8 mouse cellular contexts compared by ENCODE assay signal in the genomic region with DNA sequence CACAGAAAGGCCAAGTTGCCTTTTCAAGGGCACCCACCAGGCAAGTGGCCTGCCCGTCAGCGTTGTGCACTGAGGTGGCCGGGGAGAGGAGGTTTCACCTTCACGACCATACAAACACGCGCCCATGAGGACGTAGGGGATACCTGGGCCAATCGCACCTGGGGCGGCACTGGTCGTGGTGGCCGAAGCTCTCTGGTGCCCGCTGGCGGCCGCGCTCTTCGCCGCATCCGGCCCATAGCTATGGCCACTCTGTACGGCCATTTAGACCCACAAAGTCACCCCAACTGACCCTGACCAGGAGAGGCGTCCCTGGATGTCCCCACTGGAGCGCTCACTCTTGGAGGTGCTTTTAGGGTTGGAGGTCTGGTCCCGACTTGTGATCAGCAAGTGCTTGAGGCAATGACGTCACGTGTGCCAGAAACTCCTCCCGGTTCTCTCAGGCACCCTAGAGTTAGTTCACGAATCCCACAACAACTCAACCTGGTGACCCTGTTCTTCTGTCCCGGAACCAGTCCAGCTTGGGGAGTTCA. TPM values are rescaled to one million over a fixed set of nuclear protein-coding genes. Genes with fewer than 3 reads are reported as not detected.
DNase-seq lines count a peak whose midpoint lies in the region; ATAC-seq and TF ChIP-seq lines count a peak whose summit lies in the region.

No protein-coding gene starts in this region.

- no peak overlapping the region for H3K27ac ChIP-seq in forebrain, embryonic 12.5 days
- no peak overlapping the region for H3K27ac ChIP-seq in heart, embryonic 16.5 days (ENCODE audit: low read length)
- H3K27ac ChIP-seq in liver, embryonic 11.5 days (ENCODE audit: low read depth, low read length), result no peak overlapping the region
- H3K27ac ChIP-seq in midbrain, postnatal 0 days (ENCODE audit: low read depth, low read length), result no peak overlapping the region

- 2% methylated on average over 27 of the region's 27 CpGs for WGBS in forebrain, embryonic 12.5 days
- WGBS in heart, embryonic 16.5 days, result 1% methylated on average over 27 of the region's 27 CpGs
- WGBS in liver, embryonic 11.5 days, result under 1% methylated on average over 27 of the region's 27 CpGs
- 2% methylated on average over 27 of the region's 27 CpGs for WGBS in midbrain, postnatal 0 days

- 0 out of 2 replicates have a peak, but pooled peaks cover 6% of the 10 kb centered on the region for H3K9me3 ChIP-seq in forebrain, embryonic 12.5 days
- H3K9me3 ChIP-seq in heart, embryonic 16.5 days (replicated peaks; ENCODE audit: control insufficient read depth, low read length), result peaks cover 6% of the 10 kb centered on the region
- no peaks in the 10 kb centered on the region for H3K9me3 ChIP-seq in liver, embryonic 11.5 days (ENCODE audit: control insufficient read depth, low read length)
- H3K9me3 ChIP-seq in midbrain, postnatal 0 days (ENCODE audit: low read length), result no peaks in the 10 kb centered on the region

- peak overlapping the region; percentile 40; the same call in 1 of the 2 replicates for H3K9ac ChIP-seq in forebrain, embryonic 12.5 days
- peak overlapping the region; percentile 69 for H3K9ac ChIP-seq in heart, embryonic 16.5 days (ENCODE audit: low read length)
- H3K9ac ChIP-seq in liver, embryonic 11.5 days (ENCODE audit: low read depth, low read length), result peak overlapping the region; percentile 52
- H3K9ac ChIP-seq in midbrain, postnatal 0 days (replicated peaks; ENCODE audit: low read length, poor library complexity, severe bottlenecking), result peak overlapping the region; percentile 48; the same call in 1 of the 2 replicates

- H3K27me3 ChIP-seq in forebrain, embryonic 12.5 days, result no peaks in the 10 kb centered on the region
- H3K27me3 ChIP-seq in heart, embryonic 16.5 days (ENCODE audit: control insufficient read depth, insufficient read depth, low read length), result no peaks in the 10 kb centered on the region
- H3K27me3 ChIP-seq in liver, embryonic 11.5 days (replicated peaks; ENCODE audit: control insufficient read depth, insufficient read depth, low read length), result no peaks in the 10 kb centered on the region
- no peaks in the 10 kb centered on the region for H3K27me3 ChIP-seq in midbrain, postnatal 0 days (ENCODE audit: insufficient read depth, low read length)

- peak; percentile 65 for ATAC-seq in forebrain, embryonic 12.5 days (ENCODE audit: low FRiP score)
- ATAC-seq in heart, embryonic 16.5 days (replicated peaks; ENCODE audit: extremely low read depth, insufficient read depth, low FRiP score), result peak; percentile 83
- peak; percentile 81 for ATAC-seq in liver, embryonic 11.5 days (replicated peaks; ENCODE audit: low FRiP score)
- 0 out of 2 replicates have a peak, but pooled peaks have one; percentile 53 for ATAC-seq in midbrain, postnatal 0 days (ENCODE audit: low FRiP score)

- peaks cover 39% of the 10 kb centered on the region for H3K36me3 ChIP-seq in forebrain, embryonic 12.5 days (replicated peaks)
- H3K36me3 ChIP-seq in heart, embryonic 16.5 days (ENCODE audit: control insufficient read depth, insufficient read depth), result peaks cover 10% of the 10 kb centered on the region; the same call in 1 of the 2 replicates
- peaks cover 13% of the 10 kb centered on the region for H3K36me3 ChIP-seq in liver, embryonic 11.5 days (ENCODE audit: control insufficient read depth, insufficient read depth, low read length)
- H3K36me3 ChIP-seq in midbrain, postnatal 0 days (ENCODE audit: insufficient read depth, low read length), result peaks cover 31% of the 10 kb centered on the region

- peak; percentile 69 for DNase-seq in CD4-positive, CD25-positive, alpha-beta regulatory T cell, adult 2 months (ENCODE audit: low read depth, low spot score)
- peak; percentile 38 for DNase-seq in c-Kit-positive CD71-positive TER-119-positive erythroid progenitor cells, embryonic 14.5 days (ENCODE audit: low spot score)
- DNase-seq in kidney, postnatal 10 days, result peak; percentile 85
- DNase-seq in liver, embryonic 11.5 days (ENCODE audit: low spot score), result peak; percentile 75
- DNase-seq in midbrain, postnatal 0 days (ENCODE audit: low spot score), result peak; percentile 40
- DNase-seq in spleen, postnatal 4 days (ENCODE audit: low spot score in 2 of 2), result peak; percentile 40 to 80

- peaks cover 14% of the 10 kb centered on the region for H3K4me1 ChIP-seq in forebrain, embryonic 12.5 days
- no peaks in the 10 kb centered on the region for H3K4me1 ChIP-seq in heart, embryonic 16.5 days (ENCODE audit: control insufficient read depth, insufficient read depth, low read length)
- H3K4me1 ChIP-seq in liver, embryonic 11.5 days (replicated peaks; ENCODE audit: control insufficient read depth, insufficient read depth, low read length), result no peaks in the 10 kb centered on the region
- no peaks in the 10 kb centered on the region for H3K4me1 ChIP-seq in midbrain, postnatal 0 days (ENCODE audit: insufficient read depth, low read length)

- peak overlapping the region; percentile 70 for H3K4me2 ChIP-seq in forebrain, embryonic 12.5 days
- H3K4me2 ChIP-seq in heart, embryonic 16.5 days (ENCODE audit: low read depth, low read length), result peak overlapping the region; percentile 92
- H3K4me2 ChIP-seq in liver, embryonic 11.5 days, result peak overlapping the region; percentile 93
- peak overlapping the region; percentile 86 for H3K4me2 ChIP-seq in midbrain, postnatal 0 days (ENCODE audit: low read depth, low read length, poor library complexity, severe bottlenecking)

- peak; percentile 42 for TF ChIP-seq CTCF in midbrain, postnatal 0 days (IDR thresholded peaks at IDR 0.05)

- H3K4me3 ChIP-seq in forebrain, embryonic 12.5 days (replicated peaks), result peak overlapping the region; percentile 37
- H3K4me3 ChIP-seq in heart, embryonic 16.5 days (ENCODE audit: low read length), result peak overlapping the region; percentile 54
- H3K4me3 ChIP-seq in liver, embryonic 11.5 days (ENCODE audit: low read depth, low read length), result peak overlapping the region; percentile 52
- peak overlapping the region; percentile 37 for H3K4me3 ChIP-seq in midbrain, postnatal 0 days (ENCODE audit: low read depth, low read length)

RNA-seq across cellular contexts. Expression of gene 1810055G02Rik, which starts 11.3 kb away (rescaled TPM):
- polyA plus RNA-seq in forebrain, embryonic 12.5 days (2016; fragmentation: Nextera tagmentation; extraction: Ambion mirVana), result 35.1 and 40.2 TPM in 2 replicates
- polyA plus RNA-seq in heart, embryonic 16.5 days (2015; fragmentation: Nextera tagmentation; extraction: Ambion mirVana), result 18.6 and 20.1 TPM in 2 replicates
- polyA plus RNA-seq in liver, embryonic 11.5 days (2014; fragmentation: Nextera tagmentation; extraction: Ambion mirVana), result 27.9 and 31.3 TPM in 2 replicates
- total RNA-seq in midbrain, postnatal 0 days (2014; rRNA removed), result 31.8 and 33.3 TPM in 2 replicates
- 29.4 and 36.1 TPM in 2 replicates for polyA plus RNA-seq in midbrain, postnatal 0 days (2015; fragmentation: Nextera tagmentation; extraction: Ambion mirVana)

RNA-seq across cellular contexts. Expression of gene Lrp5, which starts 33.1 kb away (rescaled TPM):
- 2.9 and 3.2 TPM in 2 replicates for polyA plus RNA-seq in forebrain, embryonic 12.5 days (2016; fragmentation: Nextera tagmentation; extraction: Ambion mirVana)
- polyA plus RNA-seq in heart, embryonic 16.5 days (2015; fragmentation: Nextera tagmentation; extraction: Ambion mirVana), result 3.1 and 3.7 TPM in 2 replicates
- polyA plus RNA-seq in liver, embryonic 11.5 days (2014; fragmentation: Nextera tagmentation; extraction: Ambion mirVana), result 5.4 and 6.3 TPM in 2 replicates
- total RNA-seq in midbrain, postnatal 0 days (2014; rRNA removed), result 9.9 and 15.0 TPM in 2 replicates
- 0.58 and 0.74 TPM in 2 replicates for polyA plus RNA-seq in midbrain, postnatal 0 days (2015; fragmentation: Nextera tagmentation; extraction: Ambion mirVana)

RNA-seq across cellular contexts. Expression of gene Kmt5b, which starts 47.8 kb away (rescaled TPM):
- polyA plus RNA-seq in forebrain, embryonic 12.5 days (2016; fragmentation: Nextera tagmentation; extraction: Ambion mirVana), result 58.0 and 60.6 TPM in 2 replicates
- 18.9 and 20.4 TPM in 2 replicates for polyA plus RNA-seq in heart, embryonic 16.5 days (2015; fragmentation: Nextera tagmentation; extraction: Ambion mirVana)
- 17.8 and 17.9 TPM in 2 replicates for polyA plus RNA-seq in liver, embryonic 11.5 days (2014; fragmentation: Nextera tagmentation; extraction: Ambion mirVana)
- total RNA-seq in midbrain, postnatal 0 days (2014; rRNA removed), result 64.0 and 98.6 TPM in 2 replicates
- polyA plus RNA-seq in midbrain, postnatal 0 days (2015; fragmentation: Nextera tagmentation; extraction: Ambion mirVana), result 35.6 and 41.4 TPM in 2 replicates
